Mouse (Mus musculus) spleen, postnatal 36 days (tissue): ENCODE data around the gene Cdk17.

Experiments used
- DNase-seq, 2 experiments: peaks; one replicate each; pipeline ENCODE4 v3.0.0; 2022; ENCODE audit warnings: low spot score in 2 of 2, mixed read lengths in 1 of 2

The Cdk17 gene

DNA sequence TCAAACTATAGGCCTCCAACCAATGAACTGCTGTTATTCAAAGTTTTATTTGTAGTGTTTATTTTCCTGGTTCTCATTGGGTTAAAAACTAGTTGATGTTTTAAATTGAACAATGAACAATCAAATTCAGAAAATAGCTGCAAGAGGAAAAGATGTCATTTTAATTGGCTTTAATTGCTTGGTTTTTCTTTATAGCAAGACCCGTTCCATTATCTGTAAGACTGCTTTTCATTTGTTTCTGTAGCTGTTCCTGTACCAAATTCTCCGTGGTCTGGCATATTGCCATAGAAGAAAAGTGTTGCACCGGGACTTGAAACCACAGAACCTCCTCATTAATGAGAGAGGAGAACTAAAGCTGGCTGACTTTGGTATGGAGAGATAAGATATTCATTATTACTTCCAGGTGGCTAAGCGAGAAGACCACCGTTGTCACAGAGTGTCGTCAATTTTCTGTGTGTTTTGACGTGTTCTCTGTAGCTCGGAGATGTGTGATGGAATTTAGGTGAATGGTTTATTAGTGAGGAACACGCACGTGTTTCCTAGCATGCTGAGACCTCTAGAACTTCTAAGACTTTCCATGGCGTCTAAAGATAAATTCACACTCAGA is 67.8 kb downstream of the Cdk17 start:
- no peak for DNase-seq

DNA sequence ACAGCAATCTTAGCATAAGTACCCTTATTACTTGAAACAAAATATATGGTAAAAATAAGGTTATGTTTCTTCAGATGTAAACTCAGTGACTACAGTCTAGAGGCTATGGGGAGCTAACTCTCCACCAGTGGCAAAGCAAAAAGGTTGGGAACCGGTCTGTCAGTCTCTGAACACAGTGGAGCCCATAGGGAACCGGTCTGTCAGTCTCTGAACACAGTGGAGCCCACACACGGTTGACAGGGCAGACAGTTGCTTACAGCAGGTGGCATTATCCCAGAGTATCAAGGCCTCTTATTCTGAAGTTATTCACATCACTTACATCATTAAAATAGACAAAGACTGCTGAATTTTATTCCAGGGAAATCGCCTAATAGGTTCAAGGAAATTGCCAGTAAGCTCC is 70.8 kb downstream of the Cdk17 start:
- DNase-seq, result no peak

DNA sequence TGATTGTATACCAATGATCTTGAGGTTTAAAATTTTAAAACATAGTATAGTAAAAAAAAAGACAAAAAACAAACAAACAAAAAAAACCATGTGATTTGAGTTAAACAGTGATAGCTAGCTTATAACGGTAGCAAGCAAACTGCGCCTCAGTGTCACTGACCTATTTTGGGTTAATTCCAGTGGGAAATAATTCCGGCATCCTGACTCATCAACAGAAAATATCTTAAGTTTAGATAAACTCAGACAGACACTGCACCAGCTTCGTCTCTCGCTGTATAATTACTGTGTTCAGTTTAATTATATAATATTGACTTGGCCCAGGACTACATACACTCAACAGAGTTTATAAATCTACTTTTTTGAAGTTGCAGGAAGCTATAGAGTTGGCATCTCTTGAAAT is 71.2 kb downstream of the Cdk17 start:
- no peak for DNase-seq

DNA sequence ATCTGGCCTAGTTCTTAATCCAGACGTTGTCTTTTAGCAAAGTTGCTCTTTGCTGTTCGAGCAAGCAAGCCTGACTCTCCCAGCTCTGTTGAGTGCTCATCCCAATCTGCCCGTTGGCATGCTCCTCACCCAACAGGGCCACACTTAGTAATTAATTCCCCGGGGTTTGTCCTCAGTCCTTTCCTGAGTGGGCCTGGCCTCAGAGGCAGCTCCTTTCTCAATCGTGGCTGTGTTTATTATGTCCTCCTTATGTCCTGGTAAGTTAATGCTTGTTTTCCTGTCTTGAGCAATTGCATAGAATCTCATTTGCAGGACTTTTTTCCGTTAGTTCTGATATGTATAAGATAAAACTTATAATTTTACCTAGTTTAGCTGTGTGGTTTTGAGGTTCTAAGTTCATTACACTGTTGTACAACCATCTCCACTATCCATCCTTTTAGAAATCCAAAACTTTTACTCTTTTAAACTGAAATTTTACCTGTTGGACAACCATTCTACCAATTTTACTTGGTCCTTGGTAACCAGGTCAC is 73.1 kb downstream of the Cdk17 start:
- no peak for DNase-seq

DNA sequence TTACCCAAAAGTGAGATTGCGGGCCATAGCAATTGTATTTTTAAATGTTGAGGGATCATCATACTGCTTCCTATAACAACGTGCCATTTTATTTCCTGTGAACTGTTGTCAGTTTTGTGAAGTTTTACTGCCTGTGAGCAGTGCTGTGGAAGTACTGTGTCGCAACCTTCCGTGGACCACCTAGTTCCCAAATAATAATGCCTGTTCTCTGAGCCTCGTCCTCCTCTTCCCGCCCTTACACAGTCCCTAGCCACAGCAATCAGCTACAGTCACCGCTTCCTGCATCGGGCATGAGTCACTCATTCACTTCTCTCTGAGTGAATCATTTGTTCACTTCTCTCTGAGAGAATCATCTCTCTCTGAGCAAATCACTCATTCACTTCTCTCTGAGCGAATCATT is 74.0 kb downstream of the Cdk17 start:
- no peak for DNase-seq

DNA sequence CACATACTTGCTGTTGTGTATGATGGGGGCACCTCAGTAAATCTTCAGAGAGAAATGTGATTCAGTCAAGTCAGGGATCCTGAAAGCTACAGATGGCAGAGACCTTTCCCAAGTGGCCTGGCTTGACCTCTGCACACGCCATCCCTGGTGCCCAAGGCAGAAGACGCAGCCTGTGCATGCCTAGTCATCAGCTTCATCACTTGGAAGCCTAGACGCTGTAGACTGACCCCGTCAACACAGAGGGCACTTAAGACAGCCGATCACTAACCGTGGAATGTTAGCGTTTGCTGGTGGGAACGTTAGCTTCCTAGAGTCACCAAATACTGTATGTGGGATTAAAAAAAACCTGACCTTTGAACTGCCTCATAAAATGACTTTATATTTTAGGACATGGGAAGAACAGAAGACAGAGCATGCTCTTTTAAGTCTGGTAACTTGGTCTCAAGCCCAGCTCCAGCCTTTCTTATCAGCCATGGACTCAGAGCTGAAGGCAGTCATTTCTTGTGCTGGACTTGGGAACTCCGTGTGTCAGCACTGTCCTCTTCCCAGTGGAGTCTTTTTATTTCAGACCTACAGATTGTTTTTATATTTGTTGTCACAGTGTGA is 78.6 kb downstream of the Cdk17 start:
- no peak for DNase-seq

DNA sequence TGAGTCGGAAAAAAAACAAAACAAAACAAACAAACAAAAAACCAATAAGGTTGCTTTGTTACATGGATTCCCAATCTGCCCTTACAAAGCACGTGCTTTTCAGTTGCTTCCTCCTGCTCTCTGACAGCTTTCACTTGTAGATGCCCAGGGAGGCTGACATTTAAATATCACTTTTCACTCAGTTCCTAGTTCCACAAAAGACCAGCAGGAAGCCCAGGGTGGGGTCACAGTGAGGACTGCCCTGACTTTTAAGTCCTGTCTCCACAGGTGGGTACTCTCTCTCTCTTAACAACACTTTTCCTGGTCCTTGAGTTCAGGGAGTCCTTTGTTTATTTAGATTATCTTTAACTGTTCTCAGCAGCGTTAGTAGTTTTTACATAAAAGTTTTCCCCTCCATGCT is 81.5 kb downstream of the Cdk17 start:
- no peak for DNase-seq

DNA sequence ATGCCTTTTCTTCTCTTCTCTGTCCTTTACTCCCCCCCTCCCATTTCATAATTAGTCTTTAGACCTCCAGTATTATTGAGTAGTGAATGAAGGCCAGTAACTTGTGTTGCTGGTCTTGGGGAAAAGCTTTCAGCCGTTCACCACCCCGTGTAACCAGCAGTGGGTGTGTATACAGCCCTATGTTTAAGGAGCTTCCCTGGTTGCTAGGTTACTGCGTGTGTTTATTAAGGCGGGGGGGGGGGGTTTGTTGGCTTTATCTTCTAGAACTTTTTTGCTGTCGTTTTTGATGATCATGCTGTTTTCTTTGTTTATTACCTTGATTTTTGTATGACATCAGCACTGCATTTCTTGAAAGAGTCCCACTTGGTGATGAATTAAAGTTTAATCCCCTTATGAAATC is 82.2 kb downstream of the Cdk17 start:
- no peak for DNase-seq

DNA sequence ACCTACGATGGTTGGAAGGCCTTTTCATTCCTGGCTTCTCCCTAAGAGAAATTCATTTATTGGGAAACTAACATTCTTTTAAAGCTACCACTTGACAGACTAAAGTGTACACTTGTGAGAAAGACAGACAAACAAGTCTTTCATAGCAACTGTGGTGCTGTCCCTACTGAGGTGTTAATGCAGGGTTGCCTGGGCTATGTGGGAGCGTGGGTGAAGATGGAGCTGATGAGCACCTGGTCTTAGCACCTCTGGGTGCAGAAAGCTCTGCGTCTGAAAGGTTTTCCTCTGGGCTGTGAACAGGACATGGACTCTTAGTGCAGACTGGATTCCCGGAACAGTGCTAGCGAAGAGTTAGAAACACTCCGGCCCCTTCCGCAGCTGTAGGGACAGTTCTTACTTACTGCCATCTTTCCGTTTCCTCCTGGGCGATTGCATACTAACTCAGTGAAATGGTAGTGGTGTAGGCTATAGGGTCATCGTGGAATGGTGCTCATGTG is 83.6 kb downstream of the Cdk17 start:
- no peak for DNase-seq

DNA sequence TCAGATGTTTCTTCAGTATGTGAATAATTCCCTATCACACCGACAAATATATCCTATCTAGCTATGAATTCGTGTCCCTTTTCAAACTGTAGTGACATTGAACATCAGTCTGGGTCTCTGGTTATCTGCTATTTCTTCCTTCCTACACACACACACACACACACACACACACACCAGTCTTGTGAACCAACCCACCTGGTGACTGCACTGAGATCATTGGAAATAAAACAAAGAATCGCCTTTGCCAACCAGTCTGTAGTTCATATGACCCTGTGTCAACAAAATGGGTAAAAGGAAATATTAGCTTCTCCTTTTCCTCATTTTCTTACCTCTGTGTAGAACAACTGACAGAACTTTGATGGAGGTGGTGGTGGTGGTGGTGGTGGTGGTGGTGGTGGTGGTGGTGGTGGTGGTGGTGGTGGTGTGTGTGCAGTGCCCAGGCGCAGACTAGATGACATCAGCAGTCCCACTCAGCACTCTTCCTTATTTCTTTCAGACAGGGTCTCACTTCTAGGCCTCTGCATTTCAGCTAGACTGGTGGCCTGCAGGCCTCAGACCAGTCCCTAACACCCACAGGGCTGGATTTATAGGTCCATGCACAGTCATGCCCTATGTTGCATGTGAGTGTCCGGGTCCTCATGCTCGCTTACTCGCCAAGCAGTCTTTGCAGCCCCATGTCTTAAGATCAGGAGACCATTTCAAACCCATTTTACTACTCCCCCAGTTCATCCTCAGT is 85.7 kb downstream of the Cdk17 start:
- DNase-seq, result no peak

DNA sequence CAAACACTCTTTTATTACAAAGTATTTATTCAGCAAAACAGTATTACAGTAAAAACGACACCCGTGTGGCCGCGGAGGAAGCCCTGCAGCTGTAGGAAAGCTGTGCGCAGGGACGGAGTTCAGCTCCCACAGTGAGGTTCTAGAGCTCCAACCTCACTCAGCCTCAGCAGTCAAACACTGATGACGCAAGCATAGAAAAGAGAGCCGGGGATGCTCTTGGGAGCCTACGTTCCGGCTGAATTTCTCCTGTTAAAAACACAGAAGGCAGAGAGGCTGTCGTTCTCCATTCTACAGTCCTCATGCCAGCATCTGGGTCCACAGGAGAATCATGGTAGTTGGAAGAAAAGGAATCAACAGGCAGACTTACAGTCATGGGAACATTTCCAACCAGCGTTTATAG is 86.7 kb downstream of the Cdk17 start:
- no peak for DNase-seq

DNA sequence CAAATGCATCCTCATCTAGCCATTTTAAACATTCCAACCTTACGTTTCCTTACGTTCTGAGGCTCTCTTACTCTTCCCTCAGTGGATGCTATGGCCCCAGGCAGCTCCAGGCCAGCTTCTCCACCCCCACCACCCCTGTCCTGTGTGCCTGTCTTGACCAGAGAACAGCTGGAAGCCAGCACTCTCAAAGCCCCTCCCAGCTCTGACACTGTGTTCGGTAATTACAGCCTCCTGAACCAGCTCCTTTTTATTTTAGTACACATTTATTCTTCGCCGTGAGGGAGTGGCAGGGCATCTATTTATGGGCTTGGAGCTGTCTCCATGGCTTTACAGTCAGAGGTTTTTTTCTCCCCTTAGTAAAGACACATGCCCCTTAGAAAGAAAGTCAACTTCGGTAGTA is 87.2 kb downstream of the Cdk17 start:
- no peak for DNase-seq

DNA sequence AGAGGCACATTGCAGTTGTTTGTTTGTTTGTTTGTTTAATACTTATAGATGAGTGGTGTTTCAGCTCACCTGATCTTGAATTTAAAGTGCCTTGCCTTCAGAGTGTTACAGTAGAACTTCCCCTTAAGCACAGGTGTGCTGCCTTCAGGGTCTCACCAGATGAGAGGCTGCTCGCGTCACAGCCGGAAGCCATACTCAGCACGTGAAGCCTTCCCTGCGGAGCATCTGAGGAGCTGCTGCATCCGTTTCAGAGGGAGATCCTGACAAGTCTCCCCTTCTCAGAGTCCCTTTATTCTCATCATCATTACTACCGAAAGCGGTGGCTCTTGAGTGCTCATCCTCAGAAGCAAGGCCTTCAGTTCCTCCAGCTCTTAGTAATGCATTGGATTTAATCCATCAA is 87.7 kb downstream of the Cdk17 start:
- DNase-seq, result no peak

DNA sequence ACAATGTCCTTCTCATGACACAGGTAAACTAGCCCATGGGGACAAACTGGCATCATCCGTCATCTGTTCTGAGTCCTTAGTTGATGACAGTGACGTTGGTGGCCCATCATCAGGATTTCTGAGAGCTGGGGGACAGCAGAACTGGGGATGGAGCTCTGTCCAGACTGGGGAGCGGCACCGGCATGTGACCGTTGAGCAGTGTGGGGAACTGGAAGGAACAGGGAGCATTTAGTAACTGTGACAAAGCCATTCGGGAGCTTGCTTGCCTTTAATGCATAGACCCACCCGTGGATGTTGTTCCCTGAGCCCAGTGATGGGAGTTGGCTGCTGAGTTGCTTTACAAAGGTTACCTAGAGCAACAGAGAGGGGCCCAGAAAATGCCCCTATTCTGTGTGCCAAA is 89.2 kb downstream of the Cdk17 start:
- no peak for DNase-seq

DNA sequence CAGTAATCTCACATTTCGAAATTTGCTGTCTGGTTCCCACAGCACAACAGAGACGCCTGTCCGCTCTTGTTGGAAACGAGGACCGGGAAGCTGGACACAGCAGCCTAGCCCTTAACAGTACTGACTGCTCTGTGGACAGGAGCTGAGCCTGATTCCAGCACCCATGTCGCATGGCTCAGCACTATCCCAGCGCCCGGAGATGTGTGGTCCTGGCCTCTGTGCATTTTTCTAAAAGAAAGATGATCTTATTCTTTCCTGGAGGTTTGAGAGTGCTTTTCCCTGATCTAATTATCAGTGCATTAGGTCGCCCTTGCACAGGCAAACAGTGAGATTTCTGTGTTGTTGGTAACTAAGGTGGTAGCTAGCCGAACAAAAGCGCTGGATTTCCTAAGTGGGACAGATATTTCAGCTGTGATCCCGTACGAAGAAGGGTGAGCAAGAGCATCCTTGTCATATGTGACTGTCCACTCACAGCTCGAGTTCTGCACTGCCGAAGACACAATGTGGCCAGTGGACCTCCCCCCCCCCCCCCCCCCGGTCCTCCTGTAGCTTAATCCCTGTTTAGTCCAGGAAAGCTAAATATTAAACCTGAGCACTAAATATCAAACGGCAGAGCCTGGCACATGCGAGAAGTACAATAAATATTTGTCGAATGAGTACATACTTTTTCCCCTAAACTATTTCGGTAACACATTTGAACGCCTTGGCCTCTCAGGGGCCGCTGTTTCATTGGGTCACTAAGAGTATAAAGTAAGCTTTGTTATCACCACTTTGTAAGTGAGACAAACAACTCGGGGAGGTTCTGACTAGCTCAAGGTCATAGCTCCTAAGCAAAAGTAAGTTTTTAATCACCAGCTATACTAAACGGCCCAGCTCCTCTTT is 90.0 kb downstream of the Cdk17 start:
- DNase-seq, result no peak

DNA sequence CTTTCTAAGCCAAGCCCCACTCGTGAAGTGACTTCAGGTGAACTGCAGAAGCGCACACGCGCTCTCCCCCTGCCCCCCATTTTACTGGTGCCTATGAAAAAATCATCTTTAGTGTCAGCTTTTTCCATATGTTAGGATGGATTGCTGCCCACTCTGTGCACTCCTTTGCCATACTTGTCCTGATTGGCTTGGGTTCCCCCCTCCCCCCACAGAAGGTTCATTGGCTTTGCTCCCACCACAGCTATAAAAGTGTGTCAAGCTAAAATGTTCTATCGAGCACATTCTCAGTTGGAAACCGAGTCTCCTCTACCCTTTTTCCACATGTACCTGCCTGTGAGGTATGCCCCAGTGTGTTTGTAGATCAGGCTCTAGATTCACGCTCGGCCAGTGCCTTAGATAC is 90.8 kb downstream of the Cdk17 start:
- DNase-seq, result no peak

DNA sequence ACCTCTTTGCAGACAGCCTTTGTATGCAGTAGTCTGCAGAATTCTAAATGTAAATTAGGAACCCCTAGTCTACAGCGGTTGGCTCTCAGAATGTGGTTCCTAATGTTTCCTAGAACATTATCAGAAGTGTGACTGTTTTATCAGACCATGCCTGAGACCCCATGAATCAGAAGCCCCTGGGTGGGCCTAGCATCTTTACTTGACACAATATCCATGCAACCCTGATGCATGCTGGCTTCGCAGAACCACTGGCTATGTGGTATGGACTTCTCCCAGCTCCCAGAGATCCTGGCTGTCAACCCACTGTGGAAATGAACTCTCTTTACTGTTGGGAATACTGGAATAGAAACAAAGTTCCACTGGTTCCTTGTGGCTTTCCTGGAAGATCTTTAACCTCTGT is 92.0 kb downstream of the Cdk17 start:
- DNase-seq, result no peak

DNA sequence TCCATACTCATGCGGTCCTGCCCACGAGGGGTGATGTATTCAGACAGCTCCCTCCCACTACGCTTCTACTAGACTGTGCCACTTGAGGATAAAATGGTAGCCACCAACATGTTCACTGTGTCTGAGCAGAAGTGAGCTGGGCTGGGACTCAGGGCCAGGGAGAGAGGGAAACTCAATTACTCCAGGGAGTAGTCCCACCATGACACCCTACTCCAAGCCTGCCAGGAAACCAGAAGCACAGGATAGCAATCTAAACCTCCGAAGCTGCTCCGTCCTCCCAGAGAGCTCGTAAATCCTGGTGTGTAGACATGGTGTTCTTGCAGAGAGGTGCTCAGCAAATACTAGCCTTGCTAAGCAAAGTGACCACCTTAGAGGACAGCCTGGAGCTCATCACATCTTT is 92.5 kb downstream of the Cdk17 start:
- DNase-seq, result no peak

DNA sequence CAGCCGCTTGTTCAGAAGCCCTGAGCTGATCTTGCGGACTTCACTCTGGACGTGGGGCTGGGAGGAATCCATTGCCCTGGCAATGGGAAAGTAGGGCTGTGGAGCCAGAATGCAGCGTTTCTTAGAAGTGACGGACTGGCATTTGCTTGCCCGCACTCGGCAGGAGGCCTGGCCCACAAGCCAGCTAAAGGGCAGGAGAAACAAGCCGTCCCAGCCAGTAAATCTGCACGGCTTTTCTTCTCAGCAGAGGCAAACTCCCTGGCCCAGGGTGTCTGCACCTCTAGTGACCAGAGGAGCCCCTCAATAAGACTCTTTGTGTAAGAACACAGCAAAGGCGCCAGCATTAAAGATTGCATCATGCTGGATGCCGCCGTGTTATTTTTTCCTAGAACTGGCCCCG is 94.6 kb downstream of the Cdk17 start:
- no peak for DNase-seq

DNA sequence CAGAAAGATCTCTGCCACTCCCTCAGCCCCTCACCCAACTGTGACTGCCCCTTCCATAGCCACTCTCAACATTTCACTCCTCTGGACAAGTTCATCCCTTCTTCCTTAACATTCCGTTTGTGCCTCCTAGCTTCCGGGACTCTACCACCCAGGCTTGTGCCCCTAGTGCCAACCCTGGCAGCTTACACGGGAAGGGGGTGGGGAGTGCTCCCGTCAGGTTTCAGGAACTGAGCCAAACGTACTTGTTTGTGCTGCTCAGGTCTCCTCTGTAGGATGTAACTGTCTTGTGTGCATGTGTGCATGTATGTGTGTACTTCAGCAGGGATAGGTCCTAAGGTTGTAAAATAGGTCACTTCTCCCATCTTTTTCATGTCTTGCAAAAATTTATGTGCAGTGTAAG is 99.2 kb downstream of the Cdk17 start:
- no peak for DNase-seq

DNA sequence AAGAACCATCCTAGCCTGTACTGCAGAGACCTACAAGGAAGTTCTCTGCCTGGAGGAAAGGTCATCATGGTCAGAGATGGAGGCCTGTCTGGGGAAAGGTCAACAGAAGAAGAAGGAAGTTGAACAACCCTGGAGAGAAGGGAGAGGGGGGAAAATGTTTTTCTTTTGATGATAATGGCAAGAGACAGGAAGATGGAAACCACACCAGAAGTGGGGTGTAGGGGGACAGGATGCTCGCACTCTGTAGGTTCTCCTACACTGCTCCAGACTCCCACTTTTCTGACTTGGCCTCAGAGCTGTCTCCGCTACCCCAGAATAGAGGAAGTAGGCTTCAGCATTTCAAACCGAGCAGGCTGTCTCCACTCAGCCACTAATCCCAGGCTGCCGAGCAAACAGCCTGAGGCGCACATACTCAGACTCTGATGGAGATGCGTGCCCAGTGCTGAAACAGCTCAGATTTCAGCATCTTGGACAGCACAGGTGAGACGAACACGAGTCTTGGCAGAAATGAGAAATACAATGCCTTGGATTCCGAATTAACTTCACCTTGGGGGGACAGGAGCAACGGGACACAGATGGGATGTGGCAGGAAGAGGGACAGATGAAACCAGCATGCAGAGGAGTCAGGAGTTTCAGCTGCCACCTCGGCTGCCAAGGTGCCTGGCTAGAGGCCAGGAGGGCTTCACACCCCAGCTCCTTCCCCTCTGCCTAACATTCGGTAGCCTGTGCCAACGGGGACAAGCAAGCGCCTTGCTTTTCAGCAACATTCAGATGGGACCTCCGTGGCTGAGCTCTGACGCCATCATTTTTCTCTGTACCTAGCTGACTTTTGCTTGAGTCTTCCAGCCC is 100.7 kb downstream of the Cdk17 start:
- DNase-seq, result peak in 1 of 2 experiments; percentile 30
